ENCODE assay signal across 8 mouse cellular contexts in genomic region chr15:103183135-103183534, GRCm38 (mm10). TPM values are rescaled to one million over a fixed set of nuclear protein-coding genes. Genes with fewer than 3 reads are reported as not detected.
DNase-seq lines count a peak whose midpoint lies in the region; ATAC-seq and TF ChIP-seq lines count a peak whose summit lies in the region.

No protein-coding gene starts in this region.

- peak; percentile 70 for TF ChIP-seq CTCF in liver, postnatal 0 days (IDR thresholded peaks at IDR 0.05; ENCODE audit: low read depth)

- peak overlapping the region; percentile 85 for H3K4me2 ChIP-seq in intestine, embryonic 16.5 days (ENCODE audit: low read depth, low read length)
- H3K4me2 ChIP-seq in liver, postnatal 0 days (ENCODE audit: low read depth, low read length) = peak overlapping the region; percentile 86
- H3K4me2 ChIP-seq in neural tube, embryonic 13.5 days = peak overlapping the region; percentile 54

- H3K36me3 ChIP-seq in intestine, embryonic 16.5 days (ENCODE audit: control insufficient read depth, insufficient read depth, low read length) = no peaks in the 10 kb centered on the region
- H3K36me3 ChIP-seq in liver, postnatal 0 days (replicated peaks; ENCODE audit: insufficient read depth, low read length) = no peaks in the 10 kb centered on the region
- H3K36me3 ChIP-seq in neural tube, embryonic 13.5 days = no peaks in the 10 kb centered on the region

- no peak overlapping the region for H3K27ac ChIP-seq in intestine, embryonic 16.5 days (ENCODE audit: low read length)
- no peak overlapping the region for H3K27ac ChIP-seq in liver, postnatal 0 days (ENCODE audit: low read depth)
- H3K27ac ChIP-seq in neural tube, embryonic 13.5 days (replicated peaks) = no peak overlapping the region

- TF ChIP-seq EP300 in liver, postnatal 0 days (IDR thresholded peaks at IDR 0.05; ENCODE audit: low read depth) = no peak

- H3K4me3 ChIP-seq in intestine, embryonic 16.5 days (ENCODE audit: low read length) = peak overlapping the region; percentile 45
- peak overlapping the region; percentile 42 for H3K4me3 ChIP-seq in liver, postnatal 0 days (ENCODE audit: low read depth, low read length)
- peak overlapping the region; percentile 16 for H3K4me3 ChIP-seq in neural tube, embryonic 13.5 days

- H3K9me3 ChIP-seq in intestine, embryonic 16.5 days (ENCODE audit: control insufficient read depth, low read length) = no peaks in the 10 kb centered on the region
- no peaks in the 10 kb centered on the region for H3K9me3 ChIP-seq in liver, postnatal 0 days (ENCODE audit: low read length)
- H3K9me3 ChIP-seq in neural tube, embryonic 13.5 days = no peaks in the 10 kb centered on the region

- peak overlapping the region; percentile 47; the same call in 1 of the 2 replicates for H3K9ac ChIP-seq in intestine, embryonic 16.5 days (ENCODE audit: low read depth, low read length)
- H3K9ac ChIP-seq in liver, postnatal 0 days (replicated peaks) = peak overlapping the region; percentile 30; the same call in 1 of the 2 replicates
- H3K9ac ChIP-seq in neural tube, embryonic 13.5 days = peak overlapping the region; percentile 47; the same call in 1 of the 2 replicates

- peak; percentile 28 to 61 for DNase-seq in urinary bladder, postnatal 36 days (ENCODE audit: low spot score in 2 of 2)
- no peak for DNase-seq in urinary bladder, postnatal 10 days (ENCODE audit: low spot score)
- DNase-seq in cerebellum, postnatal 14 days = peak; percentile 63 to 77
- DNase-seq in gastrocnemius, adult 8-10 months (ENCODE audit: low spot score in 2 of 2) = peak; percentile 55 to 59
- DNase-seq in liver, postnatal 0 days = peak; percentile 71
- peak; percentile 81 for DNase-seq in thymus, postnatal 4 days

- H3K4me1 ChIP-seq in intestine, embryonic 16.5 days (ENCODE audit: control insufficient read depth, insufficient read depth, low read length) = peaks cover 12% of the 10 kb centered on the region
- H3K4me1 ChIP-seq in liver, postnatal 0 days (ENCODE audit: insufficient read depth) = peaks cover 17% of the 10 kb centered on the region
- H3K4me1 ChIP-seq in neural tube, embryonic 13.5 days (replicated peaks) = peaks cover 43% of the 10 kb centered on the region

- peaks cover 29% of the 10 kb centered on the region for H3K27me3 ChIP-seq in intestine, embryonic 16.5 days (replicated peaks; ENCODE audit: control insufficient read depth, insufficient read depth, low read length)
- peaks cover 43% of the 10 kb centered on the region for H3K27me3 ChIP-seq in liver, postnatal 0 days (ENCODE audit: insufficient read depth, low read length)
- no peaks in the 10 kb centered on the region; the same call in 1 of the 2 replicates for H3K27me3 ChIP-seq in neural tube, embryonic 13.5 days

- 1% methylated on average over 21 of the region's 21 CpGs for WGBS in intestine, embryonic 16.5 days
- WGBS in liver, postnatal 0 days (ENCODE audit: insufficient replicate concordance) = 1% methylated on average over 21 of the region's 21 CpGs
- under 1% methylated on average over 21 of the region's 21 CpGs for WGBS in neural tube, embryonic 13.5 days

- peak; percentile 54 for ATAC-seq in intestine, embryonic 16.5 days
- peak; percentile 30; the same call in 1 of the 2 replicates for ATAC-seq in liver, postnatal 0 days
- peak; percentile 48 for ATAC-seq in neural tube, embryonic 13.5 days (ENCODE audit: low read depth)

RNA-seq across cellular contexts. Expression of gene Smug1, which starts 16.2 kb away (rescaled TPM):
- 10 to 100 TPM in 3 of 4 experiments, 1 to 10 TPM in 1; 10.0 to 19.3 (median 12.3) TPM for total RNA-seq in gastrocnemius, adult 8-10 months (2022)
- polyA plus RNA-seq in intestine, embryonic 16.5 days (2015; fragmentation: Nextera tagmentation; extraction: Ambion mirVana) = 20.2 and 22.1 TPM in 2 replicates
- polyA plus RNA-seq in liver, postnatal 0 days (2015; fragmentation: Nextera tagmentation; extraction: Ambion mirVana) = 3.6 and 3.8 TPM in 2 replicates
- 36.1 and 41.0 TPM in 2 replicates for polyA plus RNA-seq in neural tube, embryonic 13.5 days (2015; fragmentation: Nextera tagmentation; extraction: Ambion mirVana)

RNA-seq across cellular contexts. Expression of gene Cbx5, which starts 56.5 kb away (rescaled TPM):
- total RNA-seq in gastrocnemius, adult 8-10 months (2022) = 10 to 100 TPM; 25.0 to 34.2 (median 28.9) TPM
- polyA plus RNA-seq in intestine, embryonic 16.5 days (2015; fragmentation: Nextera tagmentation; extraction: Ambion mirVana) = 60.0 and 70.4 TPM in 2 replicates
- polyA plus RNA-seq in liver, postnatal 0 days (2015; fragmentation: Nextera tagmentation; extraction: Ambion mirVana) = 19.0 and 23.3 TPM in 2 replicates
- 104 and 116 TPM in 2 replicates for polyA plus RNA-seq in neural tube, embryonic 13.5 days (2015; fragmentation: Nextera tagmentation; extraction: Ambion mirVana)

RNA-seq across cellular contexts. Expression of gene Hnrnpa1, which starts 57.1 kb away (rescaled TPM):
- total RNA-seq in gastrocnemius, adult 8-10 months (2022) = 100 to 1,000 TPM in 1 of 4 experiments, 10 to 100 TPM in 3; 82.7 to 111 (median 89.3) TPM
- 472 and 503 TPM in 2 replicates for polyA plus RNA-seq in intestine, embryonic 16.5 days (2015; fragmentation: Nextera tagmentation; extraction: Ambion mirVana)
- 126 and 151 TPM in 2 replicates for polyA plus RNA-seq in liver, postnatal 0 days (2015; fragmentation: Nextera tagmentation; extraction: Ambion mirVana)
- polyA plus RNA-seq in neural tube, embryonic 13.5 days (2015; fragmentation: Nextera tagmentation; extraction: Ambion mirVana) = 784 and 805 TPM in 2 replicates
